Mouse (Mus musculus): ENCODE data around the gene Cmip. TPM values are rescaled to one million over a fixed set of nuclear protein-coding genes. Genes with fewer than 3 reads are reported as not detected.

Cmip gene
- polyA plus RNA-seq, 1 experiment from 2014 or later, result 6.2 TPM

GRCm38 (mm10) chr8:117257821-117258575 is 1.1 kb downstream of the Cmip start:
- Histone ChIP-seq H3K27me3 (replicated peaks) (no peaks in the 10 kb centered on the region), H3K36me3 (no peaks in the 10 kb centered on the region), H3K9ac (peak overlapping the region; percentile 97), H3K4me1 (peaks cover 49% of the 10 kb centered on the region), H3K27ac (replicated peaks) (peak overlapping the region; percentile 74), H3K4me2 (peak overlapping the region; percentile 78), H3K4me3 (peak overlapping the region; percentile 93), H3K9me3 (no peaks in the 10 kb centered on the region)
- WGBS, result 9% methylated on average over 22 of the region's 22 CpGs
- no peak for ATAC-seq (ENCODE audit: extremely low read depth, insufficient number of reproducible peaks, low FRiP score, low TSS enrichment)

DNA sequence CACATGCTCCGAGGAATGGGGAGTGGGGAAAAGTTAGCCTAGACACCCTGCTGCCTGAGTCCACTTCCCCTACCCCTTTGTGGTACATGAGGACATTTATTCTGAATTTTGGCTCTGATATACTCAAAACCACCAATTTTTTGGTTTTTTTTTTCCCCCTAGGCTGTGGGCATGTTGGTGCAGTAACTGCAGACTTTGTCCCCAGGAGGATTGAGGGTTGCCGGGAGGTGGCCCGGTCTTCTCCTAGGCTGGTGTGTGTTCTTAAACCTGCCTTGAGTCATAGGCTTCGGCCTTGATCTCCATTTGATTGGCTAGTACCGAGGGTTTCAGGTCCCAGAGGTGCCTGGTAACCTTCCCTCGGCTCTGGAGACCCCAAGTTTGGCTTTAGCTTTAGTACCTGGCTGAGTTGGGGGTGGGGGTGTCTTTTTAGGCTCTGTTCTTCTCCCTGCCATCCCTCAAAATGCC is 1.7 kb downstream of the Cmip start:
- Histone ChIP-seq H3K27ac (replicated peaks) (peak overlapping the region; percentile 74), H3K4me2 (peak overlapping the region; percentile 78), H3K9me3 (no peaks in the 10 kb centered on the region), H3K4me1 (peaks cover 55% of the 10 kb centered on the region), H3K9ac (peak overlapping the region; percentile 97), H3K36me3 (no peaks in the 10 kb centered on the region), H3K4me3 (peak overlapping the region; percentile 93), H3K27me3 (replicated peaks) (no peaks in the 10 kb centered on the region)
- no peak for ATAC-seq (ENCODE audit: extremely low read depth, insufficient number of reproducible peaks, low FRiP score, low TSS enrichment)
- 51% methylated on average over 6 of the region's 6 CpGs for WGBS

DNA sequence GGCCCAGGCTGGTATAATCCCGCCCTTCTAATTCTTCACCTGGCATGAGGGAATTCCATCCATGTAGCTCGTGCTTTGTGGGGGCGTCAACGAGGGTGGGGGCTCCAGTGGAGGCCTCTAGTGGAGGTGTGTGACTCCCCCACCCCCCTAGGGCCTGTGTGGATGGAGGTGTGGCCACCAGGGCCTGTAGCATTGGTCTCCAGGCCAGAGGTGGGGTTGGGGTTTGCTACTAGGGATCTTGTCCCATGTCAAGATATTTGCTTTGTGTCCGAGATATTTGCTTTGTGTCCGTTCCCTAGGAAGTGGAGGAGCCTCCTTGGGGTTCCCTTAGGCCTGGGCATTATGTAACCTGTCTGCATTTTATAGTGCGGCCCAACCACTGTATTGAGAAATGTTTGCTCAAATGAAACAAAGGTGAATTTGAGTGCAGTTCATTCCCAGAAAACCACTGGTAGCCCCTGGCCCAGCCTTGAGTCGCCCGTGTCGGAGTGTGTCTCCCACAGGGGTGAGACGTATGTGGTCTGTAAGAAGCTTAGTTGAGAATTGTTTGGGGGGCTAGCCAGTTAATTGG is 2.7 kb downstream of the Cmip start:
- H3K9me3 ChIP-seq, result no peaks in the 10 kb centered on the region
- H3K36me3 ChIP-seq, result no peaks in the 10 kb centered on the region
- peaks cover 58% of the 10 kb centered on the region for H3K4me1 ChIP-seq
- H3K4me3 ChIP-seq, result peak overlapping the region; percentile 93
- no peak overlapping the region for H3K27ac ChIP-seq (replicated peaks)
- peak overlapping the region; percentile 97 for H3K9ac ChIP-seq
- WGBS, result 71% methylated on average over 11 of the region's 11 CpGs
- peak overlapping the region; percentile 78 for H3K4me2 ChIP-seq
- no peak for ATAC-seq (ENCODE audit: extremely low read depth, insufficient number of reproducible peaks, low FRiP score, low TSS enrichment)
- no peaks in the 10 kb centered on the region for H3K27me3 ChIP-seq (replicated peaks)

- H3K27me3 ChIP-seq (replicated peaks), result no peaks in the 10 kb centered on the region
- H3K9ac ChIP-seq, result peak overlapping the region; percentile 97
- no peak for ATAC-seq (ENCODE audit: extremely low read depth, insufficient number of reproducible peaks, low FRiP score, low TSS enrichment)
- no peaks in the 10 kb centered on the region for H3K9me3 ChIP-seq
- H3K27ac ChIP-seq (replicated peaks), result no peak overlapping the region
- no peak overlapping the region for H3K4me3 ChIP-seq
- peak overlapping the region; percentile 78 for H3K4me2 ChIP-seq
- peaks cover 60% of the 10 kb centered on the region for H3K4me1 ChIP-seq
- no peaks in the 10 kb centered on the region for H3K36me3 ChIP-seq
- 55% methylated on average over 14 of the region's 14 CpGs for WGBS
These were observed 3.5 kb downstream of the Cmip start for GRCm38 (mm10) chr8:117260234-117260929.

DNA sequence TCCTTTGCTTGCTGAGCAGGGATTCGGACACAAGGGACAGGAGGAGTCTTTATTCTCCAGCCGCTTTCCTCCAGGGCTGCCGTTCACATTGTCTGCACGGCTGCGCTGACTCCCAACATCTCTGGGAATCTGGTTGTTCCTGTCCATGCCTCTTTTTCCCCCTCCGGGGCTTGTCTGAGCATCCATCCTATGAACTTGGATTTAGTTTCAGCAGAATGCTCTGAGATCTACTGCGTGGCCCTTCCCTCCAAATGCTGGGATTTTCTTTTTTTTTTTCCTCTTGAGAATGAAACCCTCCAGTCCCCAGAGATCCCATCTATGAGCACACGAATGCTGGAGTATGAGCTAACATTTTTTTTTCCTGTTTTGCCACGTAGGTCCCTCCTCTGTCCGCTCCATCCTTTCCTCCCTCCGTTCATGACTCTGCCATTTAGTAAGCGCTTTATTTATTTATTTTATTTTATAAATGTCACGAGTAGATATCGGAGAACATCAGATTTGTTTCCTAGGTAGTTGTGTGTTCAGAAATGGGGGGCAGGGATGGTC is 4.1 kb downstream of the Cmip start:
- Histone ChIP-seq H3K4me2 (peak overlapping the region; percentile 78), H3K4me3 (no peak overlapping the region), H3K9ac (peak overlapping the region; percentile 97; the same call in 1 of the 2 replicates), H3K4me1 (peaks cover 60% of the 10 kb centered on the region), H3K36me3 (no peaks in the 10 kb centered on the region), H3K27me3 (replicated peaks) (no peaks in the 10 kb centered on the region), H3K9me3 (no peaks in the 10 kb centered on the region), H3K27ac (replicated peaks) (no peak overlapping the region)
- 59% methylated on average over 14 of the region's 14 CpGs for WGBS
- ATAC-seq (ENCODE audit: extremely low read depth, insufficient number of reproducible peaks, low FRiP score, low TSS enrichment), result no peak

GRCm38 (mm10) chr8:117261702-117262101 is 4.8 kb downstream of the Cmip start:
- ATAC-seq (ENCODE audit: extremely low read depth, insufficient number of reproducible peaks, low FRiP score, low TSS enrichment), result no peak
- Histone ChIP-seq H3K27me3 (replicated peaks) (no peaks in the 10 kb centered on the region), H3K4me3 (no peak overlapping the region), H3K9ac (no peak overlapping the region), H3K27ac (replicated peaks) (no peak overlapping the region), H3K36me3 (no peaks in the 10 kb centered on the region), H3K4me2 (peak overlapping the region; percentile 78; the same call in 1 of the 2 replicates), H3K4me1 (peaks cover 60% of the 10 kb centered on the region), H3K9me3 (no peaks in the 10 kb centered on the region)
- 42% methylated on average over 9 of the region's 9 CpGs for WGBS

GRCm38 (mm10) chr8:117262685-117263084 is 5.8 kb downstream of the Cmip start:
- H3K4me3 ChIP-seq, result no peak overlapping the region
- H3K4me1 ChIP-seq, result peaks cover 67% of the 10 kb centered on the region
- H3K9ac ChIP-seq, result no peak overlapping the region
- H3K9me3 ChIP-seq, result no peaks in the 10 kb centered on the region
- no peak for ATAC-seq (ENCODE audit: extremely low read depth, insufficient number of reproducible peaks, low FRiP score, low TSS enrichment)
- no peak overlapping the region for H3K4me2 ChIP-seq
- H3K36me3 ChIP-seq, result no peaks in the 10 kb centered on the region
- H3K27me3 ChIP-seq (replicated peaks), result no peaks in the 10 kb centered on the region
- H3K27ac ChIP-seq (replicated peaks), result no peak overlapping the region
- WGBS, result 45% methylated on average over 8 of the region's 8 CpGs

DNA sequence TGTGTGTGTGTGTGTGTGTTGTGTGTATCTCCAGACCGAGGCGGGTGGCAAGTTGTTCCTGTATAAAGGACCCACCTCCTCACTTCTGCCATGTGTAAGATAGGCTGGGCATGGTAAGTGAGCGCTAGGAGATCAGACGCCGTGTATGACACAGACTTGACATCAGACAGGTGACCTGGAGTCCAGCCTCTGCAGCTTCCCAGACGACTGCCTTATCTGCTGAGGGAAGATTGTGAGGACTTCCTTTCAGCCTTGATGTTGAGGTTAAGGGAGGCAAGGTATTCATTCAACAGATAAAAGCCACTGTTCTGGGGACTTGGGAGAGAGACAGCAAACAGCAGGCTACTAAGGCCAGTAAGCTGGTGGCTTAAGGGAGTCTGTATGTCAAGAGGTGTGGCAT is 6.6 kb downstream of the Cmip start:
- no peak overlapping the region for H3K27ac ChIP-seq (replicated peaks)
- H3K27me3 ChIP-seq (replicated peaks), result no peaks in the 10 kb centered on the region
- H3K9ac ChIP-seq, result peak overlapping the region; percentile 37; the same call in 1 of the 2 replicates
- no peak for ATAC-seq (ENCODE audit: extremely low read depth, insufficient number of reproducible peaks, low FRiP score, low TSS enrichment)
- H3K4me1 ChIP-seq, result peaks cover 67% of the 10 kb centered on the region
- no peak overlapping the region for H3K4me2 ChIP-seq
- WGBS, result 13% methylated on average over 6 of the region's 6 CpGs
- H3K9me3 ChIP-seq, result no peaks in the 10 kb centered on the region
- H3K4me3 ChIP-seq, result no peak overlapping the region
- no peaks in the 10 kb centered on the region for H3K36me3 ChIP-seq

GRCm38 (mm10) chr8:117265079-117265478 is 8.2 kb downstream of the Cmip start:
- Histone ChIP-seq H3K27me3 (replicated peaks) (no peaks in the 10 kb centered on the region), H3K4me1 (peaks cover 51% of the 10 kb centered on the region), H3K9ac (no peak overlapping the region), H3K4me3 (no peak overlapping the region), H3K36me3 (no peaks in the 10 kb centered on the region), H3K4me2 (no peak overlapping the region), H3K27ac (replicated peaks) (no peak overlapping the region), H3K9me3 (no peaks in the 10 kb centered on the region)
- WGBS, result 86% methylated on average over 5 of the region's 5 CpGs
- ATAC-seq (ENCODE audit: extremely low read depth, insufficient number of reproducible peaks, low FRiP score, low TSS enrichment), result no peak

GRCm38 (mm10) chr8:117267403-117268129 is 10.7 kb downstream of the Cmip start:
- Histone ChIP-seq H3K4me1 (peaks cover 33% of the 10 kb centered on the region), H3K27ac (replicated peaks) (no peak overlapping the region), H3K4me3 (no peak overlapping the region), H3K27me3 (replicated peaks) (no peaks in the 10 kb centered on the region), H3K36me3 (no peaks in the 10 kb centered on the region), H3K4me2 (no peak overlapping the region), H3K9me3 (no peaks in the 10 kb centered on the region), H3K9ac (no peak overlapping the region)
- ATAC-seq (ENCODE audit: extremely low read depth, insufficient number of reproducible peaks, low FRiP score, low TSS enrichment), result no peak
- 73% methylated on average over 11 of the region's 11 CpGs for WGBS

- WGBS, result 81% methylated on average over 10 of the region's 10 CpGs
- Histone ChIP-seq H3K36me3 (peaks cover 9% of the 10 kb centered on the region; the same call in 1 of the 2 replicates), H3K4me3 (no peak overlapping the region), H3K27ac (replicated peaks) (no peak overlapping the region), H3K9ac (no peak overlapping the region), H3K27me3 (replicated peaks) (no peaks in the 10 kb centered on the region), H3K9me3 (no peaks in the 10 kb centered on the region), H3K4me2 (no peak overlapping the region), H3K4me1 (peaks cover 36% of the 10 kb centered on the region)
- ATAC-seq (ENCODE audit: extremely low read depth, insufficient number of reproducible peaks, low FRiP score, low TSS enrichment), result no peak
These were observed 21.4 kb downstream of the Cmip start for GRCm38 (mm10) chr8:117278234-117278633.

All from heart, embryonic 13.5 days (tissue).